Mouse (Mus musculus) T-helper 17 cell (primary cell): ENCODE data around the gene Adamts9.

Experiments
- in situ Hi-C, 2 experiments: fragments of 300-600 bp; cut with MboI, MseI; formaldehyde crosslinking; loops; 1 replicate in 1 of 2; 2 replicates in 1 of 2; pipeline ENCODE4 v1.15.1; 2025; ENCODE audit warnings: high pct_unique_total_duplicates in 2 of 2

The Adamts9 gene

DNA sequence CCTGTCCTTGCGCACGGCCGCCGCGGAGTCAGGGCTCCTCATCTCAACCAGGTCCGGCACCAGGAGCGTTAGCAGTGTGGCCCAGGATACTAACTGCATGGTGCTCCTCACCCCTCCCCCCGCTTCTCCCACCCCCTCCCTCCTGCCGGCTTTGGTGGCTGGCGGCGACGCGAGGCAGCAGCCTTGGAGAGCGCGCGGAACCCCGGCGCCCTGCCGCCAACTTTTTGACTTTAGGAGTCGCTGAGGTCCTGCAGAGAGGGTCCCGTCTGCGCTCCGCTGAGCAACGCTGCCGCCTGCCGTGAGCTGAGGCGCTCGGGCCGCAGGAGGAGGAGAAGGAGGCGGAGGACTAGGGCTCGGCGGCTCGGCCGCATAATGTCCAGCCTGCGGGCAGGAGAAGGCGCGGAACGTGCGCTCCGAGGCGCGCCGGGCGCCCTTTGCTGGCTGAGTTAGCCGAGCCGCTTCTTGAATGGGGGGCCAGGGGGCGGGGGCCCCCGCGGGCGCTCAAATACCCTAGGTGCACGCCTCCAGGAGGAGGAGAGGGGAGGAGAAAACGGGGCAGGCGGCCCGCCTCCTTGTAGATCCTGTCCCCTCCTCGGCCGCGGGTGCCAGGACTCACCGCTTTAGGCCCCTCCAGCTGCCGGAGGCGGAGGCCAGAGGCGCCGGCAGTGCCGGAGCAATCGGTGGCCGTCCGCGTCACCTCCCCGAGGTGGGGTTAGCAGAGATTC is at the start of gene Adamts9:
TSS of gene Adamts9 (minus strand) at position 436 of the 725 bp plus-strand sequence.
- in situ Hi-C loops, result no loop called here

GRCm38 (mm10) chr6:92991616-92992015 is 48.3 kb upstream of the Adamts9 start:
- in situ Hi-C loops, result no loop called here

DNA sequence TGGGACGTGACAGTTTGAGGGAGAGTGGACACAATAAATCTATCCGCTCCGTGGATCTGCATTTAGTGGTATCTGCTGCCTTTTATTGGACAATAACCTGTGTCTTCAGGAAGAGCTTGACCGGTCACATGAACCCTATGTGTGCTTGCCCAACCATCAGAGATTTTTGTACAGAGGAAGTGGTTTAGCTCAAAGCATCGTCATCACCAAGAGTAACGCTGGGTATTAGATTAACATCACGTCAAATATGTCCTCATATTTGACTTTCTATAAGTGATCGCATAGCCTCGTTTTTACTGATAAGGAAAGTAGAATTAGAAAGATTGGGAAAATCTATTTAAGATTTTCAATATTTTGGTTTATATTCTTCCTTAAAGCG is 45.3 kb upstream of the Adamts9 start:
- in situ Hi-C loops, result no loop called here

DNA sequence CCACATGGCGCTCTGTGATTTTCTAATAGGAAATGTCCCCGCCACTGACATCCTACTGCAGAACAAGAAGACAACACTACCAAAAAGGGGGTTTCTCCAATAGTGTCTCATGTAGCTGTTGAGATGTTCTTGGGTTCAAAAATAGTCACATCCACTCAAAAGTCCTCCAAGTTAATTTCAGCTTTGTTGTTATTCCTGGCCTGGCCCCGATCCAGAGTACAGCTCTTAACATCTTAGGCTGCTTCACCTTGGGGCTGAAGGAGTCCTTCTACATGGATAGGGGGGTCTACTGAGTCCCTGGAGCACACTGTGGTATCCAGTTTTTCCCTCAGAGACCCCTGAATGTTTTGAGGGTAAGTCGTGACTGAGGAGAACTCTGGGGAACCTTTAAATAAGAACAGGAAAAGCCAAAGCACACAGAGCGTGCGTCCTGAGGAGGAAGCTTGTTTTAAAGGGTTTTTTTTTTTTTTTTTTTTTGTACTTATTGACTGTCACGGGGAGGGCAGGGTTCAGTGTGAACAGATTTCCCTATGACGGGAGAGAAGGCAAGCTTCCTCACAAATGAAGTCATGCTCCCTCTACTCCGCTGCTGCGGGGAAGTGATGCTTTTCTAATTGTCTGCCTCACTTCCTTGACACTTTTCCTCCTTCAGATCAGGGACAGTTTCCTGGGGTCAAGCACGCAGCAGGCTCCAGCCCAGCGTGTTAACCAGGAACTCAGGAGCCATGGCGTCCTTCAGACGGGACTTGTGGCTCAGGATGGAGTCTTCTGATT is 44.7 kb upstream of the Adamts9 start:
- in situ Hi-C loops, result no loop called here

DNA sequence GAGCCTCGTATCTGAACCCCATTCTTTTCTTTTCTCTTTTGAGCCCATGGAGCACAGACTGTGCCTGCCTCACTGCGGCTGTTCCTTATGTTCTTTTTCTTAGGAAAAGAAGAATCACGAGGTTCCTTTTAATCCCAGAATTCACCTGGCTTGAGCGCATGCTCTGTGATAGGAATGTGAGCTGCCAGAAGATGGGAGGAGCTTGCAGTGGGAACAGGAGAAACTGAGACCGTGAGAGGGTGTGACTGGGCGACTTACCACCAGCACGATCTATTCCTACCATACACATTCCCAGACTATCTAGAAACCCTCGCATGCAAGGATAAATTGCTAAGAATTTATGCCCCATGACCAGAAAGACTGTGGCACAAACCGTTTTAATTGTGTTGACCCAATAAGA is 44.1 kb upstream of the Adamts9 start:
- in situ Hi-C loops, result no loop called here

DNA sequence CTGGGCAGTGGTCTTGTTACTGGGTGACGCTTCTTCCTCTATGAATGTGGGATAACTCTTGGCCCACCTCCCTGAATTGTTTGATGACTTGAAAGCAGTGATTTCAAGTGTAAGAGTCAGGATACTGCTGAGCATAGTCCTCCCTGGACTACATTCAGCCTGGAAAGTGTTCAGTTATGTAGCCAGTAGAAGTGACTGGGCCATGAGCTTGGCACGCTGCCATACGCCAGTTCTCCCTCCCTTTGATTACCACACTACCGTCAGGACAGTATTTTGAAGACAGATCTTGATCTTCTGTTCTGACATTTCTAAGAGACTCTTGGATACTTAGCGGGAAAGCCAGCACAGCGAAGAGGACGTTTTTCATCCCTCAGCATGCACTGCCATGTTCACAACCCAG is 40.1 kb upstream of the Adamts9 start:
- in situ Hi-C loops, result no loop called here

GRCm38 (mm10) chr6:92981451-92982186 is 38.3 kb upstream of the Adamts9 start:
- in situ Hi-C loops, result no loop called here

- in situ Hi-C loops, result no loop called here
Measured at GRCm38 (mm10) chr6:92973340-92973739, 30.0 kb upstream of the Adamts9 start.

DNA sequence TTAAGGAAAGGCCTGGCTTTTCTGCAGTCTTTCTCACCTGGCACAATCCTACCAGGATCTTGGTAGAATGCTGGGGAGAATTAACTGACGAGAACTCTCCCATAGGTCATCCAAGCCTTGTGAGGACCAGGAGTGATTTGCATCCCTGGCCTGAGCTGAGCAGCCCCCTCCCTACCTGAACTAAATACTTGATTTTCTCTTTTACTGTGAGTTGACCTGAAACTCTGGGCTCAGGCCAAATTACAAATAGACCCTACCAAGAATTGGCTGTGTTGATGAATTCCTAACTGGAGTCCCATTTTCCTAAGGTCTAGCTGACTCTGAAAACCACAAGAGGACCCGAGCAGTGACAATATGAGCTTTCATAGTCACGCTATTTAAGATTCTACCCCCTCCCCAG is 25.4 kb upstream of the Adamts9 start:
- in situ Hi-C loops, result no loop called here

DNA sequence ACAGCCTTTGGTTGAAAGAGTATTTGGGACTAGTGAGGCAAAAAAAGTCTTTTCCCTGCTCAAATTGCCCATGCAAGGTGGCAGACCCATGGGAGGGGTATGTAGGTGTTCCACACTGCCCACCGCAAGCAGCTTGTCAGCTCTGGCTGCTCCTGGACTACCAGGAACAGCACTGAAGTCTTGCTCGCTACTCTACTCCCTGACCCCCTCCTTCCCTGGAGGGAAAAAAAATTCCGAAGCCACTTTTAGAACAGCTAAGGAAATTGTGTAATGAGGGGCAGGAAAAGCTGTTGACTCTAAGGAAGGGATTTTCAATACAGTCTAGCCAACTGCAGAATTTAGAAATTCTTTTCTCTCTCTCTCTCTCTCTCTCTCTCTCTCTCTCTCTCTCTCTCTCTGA is 24.9 kb upstream of the Adamts9 start:
- in situ Hi-C loops, result no loop called here

DNA sequence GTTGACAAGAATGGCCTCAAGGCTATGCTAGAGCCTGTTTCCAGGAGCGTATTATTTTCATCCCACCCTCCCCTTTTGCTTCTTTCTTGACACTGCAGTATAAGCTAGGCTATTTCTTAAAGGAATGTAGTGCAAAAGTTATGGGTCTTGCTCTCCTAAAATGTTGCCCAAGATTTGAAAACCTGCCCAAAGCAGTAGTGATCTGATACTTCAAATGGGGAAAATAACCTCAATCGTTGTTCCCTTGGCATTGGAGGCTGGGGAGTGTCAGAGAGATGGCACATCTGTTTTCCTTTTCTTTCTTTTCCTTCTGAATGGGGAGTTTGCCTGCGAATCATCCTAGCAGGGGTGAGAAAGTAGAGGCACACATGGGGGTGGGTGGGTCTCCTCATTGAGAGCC is 19.7 kb upstream of the Adamts9 start:
- in situ Hi-C loops, result no loop called here

- in situ Hi-C loops, result no loop called here
Measured at GRCm38 (mm10) chr6:92960997-92961396, 17.7 kb upstream of the Adamts9 start.

- in situ Hi-C loops, result no loop called here
Measured at GRCm38 (mm10) chr6:92959416-92959815, 16.1 kb upstream of the Adamts9 start.

- in situ Hi-C loops, result no loop called here
Measured at GRCm38 (mm10) chr6:92947337-92948042, 4.2 kb upstream of the Adamts9 start.

DNA sequence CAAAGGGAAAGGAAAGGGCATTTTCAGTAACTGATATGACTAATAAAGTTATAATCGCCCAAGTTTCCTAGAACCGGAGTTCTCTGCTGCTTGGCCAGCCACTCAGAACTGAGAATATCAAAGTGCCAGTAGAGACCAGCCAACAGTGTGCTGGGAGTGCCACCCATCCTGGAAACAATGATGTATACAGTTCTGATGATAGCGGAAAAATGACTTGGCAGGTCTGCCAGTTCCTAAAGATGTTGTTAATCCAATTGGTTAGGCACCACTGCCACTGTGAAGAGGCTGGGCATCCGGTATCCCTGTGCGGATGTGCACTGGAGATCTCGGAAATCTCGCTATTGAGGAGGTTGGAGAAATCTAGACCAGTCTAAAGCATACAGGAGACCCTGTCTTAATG is 1.4 kb upstream of the Adamts9 start:
- in situ Hi-C loops, result no loop called here

GRCm38 (mm10) chr6:92944048-92944685 is 875 bp upstream of the Adamts9 start:
- in situ Hi-C loops, result no loop called here

DNA sequence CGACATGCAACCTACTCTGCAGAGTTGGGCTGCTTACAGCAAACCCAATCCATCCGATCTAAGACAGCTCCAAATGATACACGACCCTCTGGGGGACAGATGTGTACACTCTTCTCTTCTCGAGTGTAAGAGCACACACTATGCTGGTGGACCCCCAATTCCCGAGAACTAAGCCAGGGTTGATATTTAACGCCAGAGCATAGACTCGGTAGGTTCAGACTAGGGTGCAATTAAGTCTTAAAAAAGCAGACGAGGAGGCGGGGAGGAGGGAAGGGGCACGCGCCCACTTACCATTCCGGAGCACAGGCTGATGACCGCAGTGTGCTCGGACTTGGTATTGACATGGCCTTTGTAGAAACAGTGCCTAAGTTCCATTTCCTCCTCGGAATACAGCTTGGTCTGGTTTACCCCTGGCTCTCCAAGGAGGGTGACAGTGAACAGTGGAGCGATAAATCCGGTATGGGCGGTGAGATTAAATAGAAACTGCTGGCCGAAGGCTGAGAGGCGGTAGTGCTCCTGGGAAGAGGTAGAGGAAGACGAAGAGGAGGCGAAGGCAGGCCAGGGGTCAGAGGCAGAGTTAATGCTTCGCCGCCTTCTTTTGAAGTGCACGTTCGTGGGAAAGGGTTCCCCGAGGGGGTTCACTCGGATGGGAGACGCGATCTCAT is 1.4 kb downstream of the Adamts9 start:
- in situ Hi-C loops, result no loop called here

- in situ Hi-C loops, result no loop called here
Measured at GRCm38 (mm10) chr6:92941281-92941731, 2.0 kb downstream of the Adamts9 start.

GRCm38 (mm10) chr6:92940191-92941131 is 2.8 kb downstream of the Adamts9 start:
- in situ Hi-C loops, result no loop called here

GRCm38 (mm10) chr6:92928261-92928660 is 15.0 kb downstream of the Adamts9 start:
- in situ Hi-C loops, result no loop called here
